Mouse (Mus musculus) layer of hippocampus, adult 11-12 months (tissue): ENCODE data around the gene Cdhr5.
"Not testable (repeated sequence)": the region's sequence is repeated elsewhere in the genome, so short reads cannot be mapped to it uniquely, and the experiment has no call there.

Experiments
- DNase-seq: peaks from one replicate; pipeline ENCODE4 v3.0.0; 2022; ENCODE audit warnings: low spot score

The Cdhr5 gene

DNA sequence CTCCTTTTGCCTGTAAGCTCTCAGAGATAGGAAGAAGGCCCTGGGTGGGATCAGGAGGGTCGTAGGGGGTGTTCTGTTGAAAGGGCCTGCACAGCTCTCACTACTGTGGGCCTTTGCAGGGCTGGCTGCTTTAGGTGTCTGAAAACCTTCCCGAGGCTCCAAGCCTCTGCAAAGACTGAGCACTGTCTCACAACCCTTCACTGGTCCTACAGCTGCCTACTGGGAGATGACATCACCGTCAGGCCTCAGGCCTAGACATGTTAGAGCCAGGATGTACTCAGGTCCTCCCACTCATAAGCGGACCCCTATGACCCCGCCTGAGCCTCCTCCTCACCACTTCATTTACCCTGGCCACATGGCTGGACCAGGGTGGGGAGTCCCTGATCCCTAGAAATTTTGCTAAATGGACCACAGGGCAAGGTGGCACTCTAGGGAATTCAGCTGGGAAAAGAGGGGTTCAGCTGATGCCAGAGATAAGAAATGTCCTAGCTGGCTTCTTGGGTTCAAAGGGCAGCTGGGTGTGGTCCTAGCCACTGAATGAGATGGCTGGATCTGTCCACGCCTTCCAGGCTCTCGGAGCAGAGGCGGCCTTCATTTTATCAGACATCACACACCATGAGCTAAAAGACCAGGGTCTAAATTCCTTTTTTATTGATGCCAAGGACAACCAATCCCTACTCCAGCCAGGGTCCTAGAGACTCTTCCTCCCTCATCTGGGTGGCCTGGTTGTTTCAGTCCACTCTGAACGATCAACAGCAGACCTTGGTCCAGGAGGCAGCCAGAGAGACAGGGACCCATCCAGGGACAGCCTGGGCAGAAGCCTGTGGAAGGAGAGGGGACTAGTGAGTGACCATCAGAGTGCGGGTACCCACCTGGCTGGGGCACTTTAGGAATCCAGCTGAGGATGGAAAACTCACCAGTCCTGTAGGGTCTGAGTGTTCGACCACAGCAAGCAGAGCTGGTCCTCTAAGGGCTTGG is 1.4 kb upstream of the Cdhr5 start:
- DNase-seq = no peak

DNA sequence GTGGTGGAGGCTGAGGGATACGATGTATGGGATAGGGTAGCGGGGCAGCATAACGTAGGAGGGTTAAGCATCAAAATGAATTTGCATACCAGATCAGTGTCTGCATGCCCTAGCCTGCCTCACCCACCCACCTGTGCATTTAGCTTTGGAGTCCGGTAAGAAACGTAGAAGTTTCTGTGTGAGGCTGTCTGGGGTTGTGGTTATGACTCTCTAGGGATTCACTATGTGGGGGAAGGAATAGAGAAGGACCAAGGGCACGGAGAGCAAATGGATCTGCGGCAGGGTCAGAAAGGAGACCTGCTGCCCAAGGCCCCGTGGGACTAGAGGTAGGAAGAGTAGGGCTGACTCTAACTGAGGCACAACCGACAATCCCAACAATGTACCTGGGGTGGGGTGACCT is 1.2 kb downstream of the Cdhr5 start:
- no peak for DNase-seq

DNA sequence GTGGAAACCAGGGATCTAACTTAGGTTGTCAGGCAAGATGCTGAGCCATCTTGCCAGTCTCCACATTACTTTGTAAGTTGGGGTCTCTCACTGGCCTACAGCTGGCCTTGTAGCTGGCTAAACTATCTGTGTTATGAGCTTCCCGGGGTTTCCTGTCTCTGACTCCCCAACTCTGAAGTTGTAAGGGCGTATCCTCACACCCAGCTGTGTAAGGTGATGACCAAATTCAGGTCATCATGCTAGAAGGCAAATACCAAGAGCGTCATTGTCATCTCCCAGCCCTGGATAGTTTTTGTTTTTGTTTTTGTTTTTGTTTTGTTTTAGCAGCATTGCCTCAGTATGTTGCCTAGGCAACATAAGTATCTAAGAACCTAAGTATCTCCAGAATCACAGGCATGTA is 6.0 kb downstream of the Cdhr5 start:
- DNase-seq = no peak

DNA sequence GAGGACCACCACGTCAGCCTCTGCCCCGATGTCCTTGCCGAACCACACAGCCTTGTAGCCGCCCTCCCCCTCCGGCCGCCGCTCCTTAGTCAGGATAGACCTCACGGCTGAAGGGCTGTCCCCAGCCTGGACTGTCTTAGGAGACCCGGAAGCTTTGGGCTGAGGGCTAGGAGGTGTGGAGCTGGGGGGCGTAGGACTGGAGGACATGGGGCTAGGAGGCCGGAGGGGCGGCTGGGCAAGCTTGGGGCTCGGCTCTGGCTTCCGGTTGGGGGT is 7.4 kb downstream of the Cdhr5 start:
- DNase-seq = no peak

DNA sequence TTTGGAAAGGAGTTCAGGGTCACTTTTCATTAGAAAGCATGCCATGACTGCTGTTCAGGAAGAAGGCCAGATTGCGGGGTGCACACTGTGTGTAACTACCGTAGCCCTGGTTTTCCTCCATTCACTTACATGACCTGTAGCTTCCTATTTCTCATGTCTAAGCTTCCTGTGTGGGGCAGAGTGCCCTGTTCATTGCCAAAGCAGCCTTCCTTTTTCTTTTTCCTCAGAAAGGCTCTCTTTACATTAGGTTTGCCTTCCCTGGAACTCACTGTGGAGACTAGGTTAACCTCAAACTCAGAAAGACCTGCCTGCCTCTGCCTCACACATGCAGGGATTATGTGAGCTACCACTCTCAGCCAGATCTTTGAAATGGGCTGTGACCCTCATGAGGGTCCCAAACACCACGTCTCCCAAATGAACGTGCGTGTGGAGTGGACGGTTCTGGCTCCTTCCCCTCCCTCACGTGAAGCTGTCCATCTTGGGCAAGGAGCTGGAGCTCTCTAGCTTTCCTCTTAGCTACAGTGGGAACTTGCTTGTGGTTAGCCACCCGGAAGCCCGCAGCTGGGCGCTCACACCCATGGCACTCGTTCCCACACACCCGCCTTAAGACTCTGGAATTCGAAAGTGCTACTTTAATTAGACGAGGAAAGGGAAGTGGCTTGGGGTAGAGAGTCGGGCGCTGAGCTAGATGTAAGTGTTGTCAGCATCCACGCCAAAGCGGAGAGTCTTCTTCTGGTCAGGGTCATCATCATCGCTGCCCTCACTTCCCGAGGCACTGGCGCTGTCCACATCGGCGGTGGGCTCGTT is 7.9 kb downstream of the Cdhr5 start:
- DNase-seq = no peak

DNA sequence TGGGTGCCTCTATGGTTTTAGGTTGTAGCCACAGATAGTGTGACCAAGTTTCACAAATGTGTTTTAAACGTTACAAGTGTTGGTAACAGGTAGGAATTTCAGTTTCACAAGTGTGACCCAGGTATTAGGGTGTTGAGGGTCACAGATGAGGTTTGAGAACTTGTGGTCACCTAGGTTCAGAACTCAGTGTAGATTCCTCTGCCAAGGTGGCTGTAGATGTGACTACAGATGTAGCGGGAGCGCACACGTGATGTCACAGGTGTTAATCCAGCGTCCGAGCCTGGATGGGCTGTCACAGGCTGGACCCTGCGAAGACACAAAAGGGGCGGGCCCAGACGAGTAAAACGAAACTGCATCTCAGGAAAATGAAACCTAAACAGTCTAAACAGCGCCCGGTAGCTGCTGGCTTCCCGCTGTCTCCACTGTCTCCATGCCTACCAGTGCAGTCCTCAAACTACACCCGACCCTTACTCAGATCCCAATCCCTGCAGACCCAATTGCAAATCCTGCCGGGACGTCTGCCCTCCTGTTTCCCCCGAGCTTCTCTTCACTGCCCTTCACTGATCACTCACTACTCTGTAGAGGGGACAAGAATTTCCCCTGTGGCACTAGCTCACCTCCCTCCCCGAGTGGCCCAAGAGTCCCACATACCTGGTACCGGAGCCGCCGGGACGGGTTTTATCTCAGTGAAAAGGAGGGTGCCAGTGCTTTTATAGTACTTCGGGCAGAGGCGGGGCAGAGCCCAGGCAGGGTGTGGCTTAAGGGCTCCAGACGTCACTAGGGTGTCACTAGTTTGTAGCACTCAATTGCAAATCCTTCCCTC is 10.6 kb downstream of the Cdhr5 start, which contains the start of gene Irf7:
Irf7 (minus strand) TSS at position 743 of the 823 bp plus-strand sequence.
- DNase-seq = no peak

DNA sequence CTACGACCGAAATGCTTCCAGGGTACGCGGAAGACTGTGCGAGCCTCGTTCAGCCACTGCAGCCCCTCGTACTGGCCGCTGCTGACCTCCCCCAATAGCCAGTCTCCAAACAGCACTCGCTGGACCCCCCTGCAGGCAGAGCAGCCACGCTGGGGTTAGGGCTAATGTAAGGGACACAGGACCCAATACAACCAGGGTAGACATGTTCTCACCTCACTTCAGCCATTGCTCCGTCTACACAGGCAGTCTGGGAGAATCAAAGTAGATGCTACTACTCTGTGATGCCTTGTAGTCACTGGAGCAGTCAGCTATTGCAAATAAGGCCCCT is 11.2 kb downstream of the Cdhr5 start:
- no peak for DNase-seq

DNA sequence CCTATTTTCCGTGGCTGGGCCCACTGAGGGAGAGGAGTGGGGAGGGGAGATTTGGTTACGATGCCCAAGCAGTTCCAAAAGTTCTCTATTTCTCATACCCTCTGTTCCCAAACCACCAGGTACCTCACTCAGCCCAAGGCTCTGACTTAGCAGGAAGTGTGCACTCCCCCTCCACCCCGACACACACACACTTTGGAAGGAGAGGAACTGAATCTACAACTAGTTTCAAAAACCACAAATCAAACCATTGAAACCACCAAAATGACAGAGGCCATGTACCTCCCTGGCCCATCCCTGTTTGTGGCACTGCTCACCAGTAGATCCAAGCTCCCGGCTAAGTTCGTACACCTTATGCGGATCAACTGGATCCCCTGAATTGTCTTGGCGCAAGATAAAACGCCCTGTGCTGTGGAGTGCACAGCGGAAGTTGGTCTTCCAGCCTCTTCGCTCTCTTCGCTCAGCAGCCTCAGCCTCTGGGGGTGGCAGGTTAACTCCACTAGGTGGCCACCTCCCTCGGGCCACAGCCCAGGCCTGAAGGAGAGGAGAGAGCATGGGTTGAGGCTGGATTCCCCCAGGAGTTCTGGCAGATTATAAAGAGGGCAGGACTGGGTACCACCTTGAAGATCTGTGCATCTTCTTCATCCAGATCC is 11.7 kb downstream of the Cdhr5 start:
- DNase-seq = no peak

DNA sequence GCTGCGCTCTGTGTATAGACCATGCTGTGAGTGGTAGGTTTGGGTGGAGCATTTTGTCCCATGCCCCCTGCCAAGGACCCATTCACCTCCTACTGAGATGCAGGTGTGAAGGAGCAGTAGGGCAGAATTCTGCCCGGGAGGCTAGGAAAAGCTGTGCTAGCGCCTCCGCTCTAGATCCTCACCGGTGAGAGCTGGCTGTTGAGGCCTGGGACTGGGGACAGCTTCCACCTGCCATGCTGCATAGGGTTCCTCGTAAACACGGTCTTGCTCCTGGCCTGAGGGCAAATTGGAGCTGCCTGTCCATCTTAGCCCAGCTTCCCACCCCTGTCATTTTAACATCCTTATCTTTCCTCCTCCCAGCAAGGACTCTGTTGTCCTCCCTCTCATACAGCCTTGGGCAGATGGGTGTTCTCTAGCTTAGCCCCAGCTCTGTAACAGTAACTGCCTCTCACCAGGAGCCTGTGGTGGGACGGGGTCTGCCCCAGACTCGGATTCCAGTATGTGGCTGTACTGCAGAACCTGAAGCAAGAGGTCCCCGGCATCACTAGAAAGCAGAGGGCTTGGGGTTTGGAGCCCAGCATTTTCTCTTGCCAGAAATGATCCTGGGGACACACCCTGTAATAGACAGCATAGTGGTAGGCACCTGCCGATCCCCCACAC is 12.4 kb downstream of the Cdhr5 start:
- DNase-seq = no peak

DNA sequence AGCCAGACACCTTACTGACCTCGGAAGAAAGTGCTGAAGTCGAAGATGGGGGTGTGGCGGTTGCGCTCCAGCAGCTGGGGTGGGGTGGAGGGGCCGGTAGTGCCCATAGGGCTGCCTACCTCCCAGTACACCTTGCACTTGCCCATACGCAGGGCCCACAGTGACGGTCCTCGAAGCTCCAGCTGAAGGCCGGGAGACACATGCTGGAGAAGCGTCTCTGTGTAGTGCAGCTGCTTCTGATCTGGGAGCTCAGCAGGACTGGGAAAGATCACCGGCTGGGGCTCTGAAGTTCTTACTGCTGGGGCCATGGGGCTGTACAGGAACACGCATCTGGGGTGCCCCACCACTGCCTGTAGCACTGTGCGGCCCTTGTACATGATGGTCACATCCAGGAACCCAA is 12.9 kb downstream of the Cdhr5 start:
- DNase-seq = no peak

DNA sequence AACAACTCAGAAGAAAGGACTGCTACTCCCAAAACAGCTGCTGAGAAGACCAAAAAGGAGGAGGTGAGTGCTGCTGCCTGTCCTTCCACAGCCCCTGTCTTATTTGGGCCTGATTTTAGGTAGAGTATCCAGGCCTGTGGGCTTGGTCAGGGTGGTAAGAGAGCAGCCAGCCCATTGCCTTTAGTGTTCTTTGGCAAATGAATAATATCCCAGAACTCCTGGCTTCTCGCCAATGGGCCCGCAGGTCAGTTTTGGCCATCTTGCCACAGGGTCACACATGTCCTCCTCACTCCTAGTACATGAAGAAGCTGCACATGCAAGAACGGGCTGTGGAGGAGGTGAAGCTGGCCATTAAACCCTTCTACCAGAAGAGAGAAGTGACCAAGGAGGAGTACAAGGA is 15.1 kb downstream of the Cdhr5 start:
- no peak for DNase-seq

DNA sequence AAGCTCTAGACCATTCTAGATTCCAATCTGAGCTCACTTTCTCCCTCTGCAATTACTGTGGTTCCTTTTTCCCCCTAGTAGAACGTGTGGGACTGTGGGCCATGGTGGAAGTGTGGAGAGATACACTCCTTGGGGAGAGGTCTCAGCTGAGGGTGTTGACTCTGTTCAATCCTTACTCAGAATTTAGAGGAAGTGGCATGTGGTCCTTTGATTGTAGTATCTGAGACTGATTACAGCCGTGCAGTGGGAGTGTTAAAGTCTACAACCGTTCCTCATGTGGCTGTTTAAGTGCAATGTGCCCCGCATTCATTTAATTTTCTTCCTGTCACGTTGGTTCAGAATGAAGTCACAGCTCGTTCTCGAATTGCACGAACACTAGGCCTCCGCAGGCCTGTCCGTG is 20.4 kb downstream of the Cdhr5 start:
- no peak for DNase-seq

DNA sequence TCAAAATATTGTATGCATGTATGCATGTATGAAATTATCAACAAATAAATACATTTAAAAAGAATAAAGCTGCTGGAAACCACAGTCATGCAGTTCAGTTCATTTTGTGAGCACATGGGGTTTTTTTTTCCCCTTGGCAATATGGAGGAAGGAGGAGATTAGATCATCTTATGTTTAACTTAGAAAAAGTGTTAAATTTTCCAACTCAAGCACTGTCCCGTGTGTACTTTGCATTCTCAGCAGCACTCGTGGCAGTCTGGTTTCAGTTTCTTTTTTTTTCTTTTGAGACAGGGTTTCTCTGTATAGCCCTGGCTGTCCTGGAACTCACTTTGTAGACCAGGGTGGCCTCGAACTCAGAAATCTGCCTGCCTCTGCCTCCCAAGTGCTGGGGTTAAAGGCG is 26.1 kb downstream of the Cdhr5 start:
- not testable (repeated sequence) for DNase-seq

DNA sequence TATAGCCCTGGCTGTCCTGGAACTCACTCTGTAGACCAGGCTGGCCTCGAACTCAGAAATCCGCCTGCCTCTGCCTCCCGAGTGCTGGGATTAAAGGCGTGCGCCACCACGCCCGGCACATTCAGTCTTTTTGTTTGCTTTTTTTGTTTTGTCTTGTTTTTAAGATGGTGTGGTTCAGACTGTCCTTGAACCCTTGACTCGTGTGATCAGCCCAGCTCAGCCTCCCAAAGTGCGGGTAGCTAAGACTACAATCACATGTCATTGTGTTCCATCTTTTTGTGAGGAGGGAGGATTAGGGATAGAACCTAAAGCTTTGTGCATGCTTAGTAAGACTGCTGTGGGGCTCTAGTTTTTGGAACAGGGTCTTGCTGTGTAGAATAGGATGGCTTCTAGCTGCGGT is 45.0 kb downstream of the Cdhr5 start:
- DNase-seq = no peak

DNA sequence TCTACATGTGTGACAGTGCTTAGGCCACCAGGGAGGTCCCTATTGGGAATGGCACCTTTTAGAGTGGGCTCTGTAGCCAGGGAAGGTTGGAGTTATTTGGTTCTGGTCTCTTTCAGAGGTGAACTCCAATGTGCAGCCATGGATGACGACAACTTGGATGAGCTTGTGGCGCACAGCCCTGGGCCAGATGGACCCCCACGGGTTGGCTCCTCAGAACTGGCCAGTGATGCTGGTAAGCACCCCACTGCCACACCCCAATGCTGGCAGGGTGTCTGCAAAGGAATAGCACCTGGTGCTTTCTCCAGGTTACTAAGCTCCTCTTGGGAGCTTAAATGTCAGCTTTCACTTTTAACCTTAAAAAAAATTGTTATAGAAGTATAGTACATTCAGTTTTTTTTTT is 45.5 kb downstream of the Cdhr5 start:
- no peak for DNase-seq

DNA sequence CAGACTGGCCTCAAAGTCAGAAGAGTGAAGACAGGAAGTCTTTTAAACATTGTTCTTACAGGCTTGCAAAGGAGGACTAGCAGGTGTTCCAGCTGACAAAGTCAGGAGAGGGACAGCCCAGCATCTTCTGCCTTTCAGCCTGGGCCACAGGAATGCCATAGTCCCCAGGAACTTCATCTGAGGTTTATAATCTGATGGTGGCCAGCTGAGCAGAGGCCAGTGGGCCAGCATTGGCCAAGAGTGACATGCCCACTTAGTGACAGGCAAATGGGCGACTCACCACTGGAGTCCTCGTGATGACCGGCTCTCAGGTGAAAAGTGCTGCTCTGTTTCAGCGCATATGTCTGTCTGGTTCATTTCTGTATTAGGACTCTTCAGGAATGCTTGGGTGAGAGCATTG is 46.0 kb downstream of the Cdhr5 start:
- no peak for DNase-seq

DNA sequence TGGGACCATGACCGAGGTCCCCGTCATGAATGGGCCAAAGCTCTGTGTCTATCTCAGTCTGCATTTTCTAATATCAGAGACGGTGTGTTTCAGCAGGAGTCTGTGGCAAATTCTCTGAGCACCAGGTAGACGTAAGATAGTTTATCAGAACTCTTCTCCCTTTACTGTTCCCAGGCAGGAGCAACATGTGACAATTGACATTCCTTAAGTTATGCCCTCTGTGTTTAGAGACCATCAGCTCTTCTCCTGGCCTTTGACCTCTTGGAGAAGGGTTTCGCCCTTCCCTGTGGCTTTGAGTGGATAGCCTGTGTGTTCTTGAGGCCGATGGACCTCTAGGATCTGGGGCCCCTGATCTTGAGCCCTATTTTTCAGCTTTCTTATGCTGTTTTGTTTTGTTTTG is 46.9 kb downstream of the Cdhr5 start:
- no peak for DNase-seq

DNA sequence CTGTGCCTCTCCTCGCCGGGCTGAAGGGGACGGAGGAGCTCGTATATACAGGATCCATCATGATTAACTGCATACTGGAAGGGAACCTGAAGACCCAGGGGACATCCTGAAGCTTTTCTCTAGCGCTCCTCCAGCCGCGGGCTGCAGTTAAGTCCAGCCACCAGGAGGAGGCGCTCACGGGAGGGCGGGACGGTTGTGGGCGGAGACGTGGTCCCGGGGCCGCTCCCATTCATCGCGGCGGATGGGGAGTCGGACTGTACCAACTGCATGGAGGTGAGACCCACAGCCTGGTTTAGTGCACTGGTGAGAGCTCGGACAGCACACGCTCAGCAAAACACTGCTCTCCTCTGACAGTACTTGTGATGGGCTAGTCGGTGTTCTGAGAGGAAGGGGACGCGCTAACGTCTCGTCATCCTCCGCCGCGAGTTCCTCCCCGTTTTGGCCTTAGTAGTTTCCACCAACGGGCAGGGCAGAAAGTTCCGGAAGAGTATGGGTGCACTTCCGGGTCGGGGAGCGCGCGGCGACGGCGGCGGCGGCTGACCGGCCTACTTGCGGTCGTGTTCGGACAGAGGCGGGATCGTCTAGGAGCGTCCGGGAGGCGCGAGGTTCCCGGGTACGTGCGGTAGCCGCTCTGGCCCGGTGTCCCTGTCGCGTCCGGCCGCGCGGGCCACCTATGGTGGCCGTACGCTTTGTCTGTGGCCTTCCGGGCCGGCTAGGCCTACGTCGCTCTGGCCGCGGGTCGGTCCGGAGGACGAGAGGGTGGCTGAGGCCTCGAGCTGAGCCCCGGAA is 48.1 kb downstream of the Cdhr5 start, which contains the start of gene Phrf1:
Phrf1 (plus strand) TSS at position 506 of the 789 bp plus-strand sequence.
- DNase-seq = peak; percentile 91

DNA sequence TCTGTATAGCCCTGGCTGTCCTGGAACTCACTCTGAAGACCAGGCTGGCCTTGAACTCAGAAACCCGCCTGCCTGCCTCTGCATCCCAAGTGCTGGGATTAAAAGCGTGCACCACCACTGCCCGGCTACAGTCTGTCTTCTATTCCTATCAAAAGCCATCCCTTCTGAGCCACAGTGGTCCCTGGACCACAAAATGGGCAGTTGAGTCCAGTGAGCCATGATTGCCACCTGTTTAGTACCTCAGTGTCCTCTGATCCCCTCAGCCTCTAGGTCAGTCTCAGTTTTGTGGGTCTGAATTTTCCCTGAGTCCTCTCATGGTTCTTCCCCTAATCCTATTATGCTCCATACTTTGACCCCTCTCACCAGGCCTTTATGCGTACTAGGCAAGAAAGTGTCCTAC is 48.8 kb downstream of the Cdhr5 start:
- DNase-seq = no peak

DNA sequence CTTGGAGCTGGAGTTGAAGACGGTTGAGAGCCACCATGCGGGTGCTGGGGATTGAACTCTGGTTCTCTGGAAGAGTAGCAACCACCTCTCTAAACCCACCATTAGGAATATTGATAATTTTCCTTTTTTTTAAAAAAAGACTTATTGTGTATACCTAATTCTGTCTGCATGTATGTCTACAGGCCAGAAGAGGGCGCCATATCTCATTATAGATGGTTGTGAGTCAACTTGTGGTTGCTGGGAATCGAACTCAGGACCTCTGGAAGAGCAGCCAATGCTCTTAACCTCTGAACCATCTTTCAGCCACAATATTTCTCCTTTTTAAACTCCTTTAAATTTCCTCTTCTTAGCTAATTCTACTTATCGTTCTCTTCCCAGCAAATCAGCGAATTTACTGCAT is 50.1 kb downstream of the Cdhr5 start:
- DNase-seq = no peak
